Comparison of ENCODE assay signal across 8 mouse cellular contexts in the genomic region with DNA sequence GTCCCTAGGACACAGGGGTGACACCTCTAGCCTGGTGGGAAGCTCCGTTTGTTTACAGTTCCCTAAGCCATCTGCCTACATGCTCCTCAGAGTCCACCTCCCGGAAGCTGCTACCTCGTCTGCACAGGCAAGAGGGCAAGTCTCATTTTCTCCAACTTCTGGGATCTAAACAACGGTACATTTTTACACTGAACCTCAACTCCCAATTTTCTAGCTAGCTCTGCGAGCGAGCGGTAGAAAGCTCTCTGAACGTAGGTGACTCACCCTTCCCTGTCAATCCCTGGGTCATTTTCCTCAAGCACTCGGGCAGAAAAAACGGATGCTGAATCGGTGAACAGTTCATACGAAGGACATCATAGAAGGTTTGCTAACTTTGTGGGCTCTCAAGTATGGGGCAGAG.
DNase-seq lines count a peak whose midpoint lies in the region; ATAC-seq and TF ChIP-seq lines count a peak whose summit lies in the region.

No protein-coding gene starts in this region.

- no peak for TF ChIP-seq CTCF in C2C12 (IDR thresholded peaks at IDR 0.05; ENCODE audit: control insufficient read depth, insufficient read depth, insufficient read length)
- no peak for TF ChIP-seq CTCF in intestine, postnatal 0 days (IDR thresholded peaks at IDR 0.05; ENCODE audit: low read depth)

- H3K27ac ChIP-seq in heart, embryonic 11.5 days (ENCODE audit: low read depth, low read length) = peak overlapping the region; percentile 37
- no peak overlapping the region for H3K27ac ChIP-seq in intestine, postnatal 0 days (ENCODE audit: low read depth, low read length)

- H3K36me3 ChIP-seq in heart, embryonic 11.5 days (ENCODE audit: control insufficient read depth, insufficient read depth, low read length) = no peaks in the 10 kb centered on the region
- no peaks in the 10 kb centered on the region for H3K36me3 ChIP-seq in C2C12 (ENCODE audit: control insufficient read depth, insufficient read depth)
- no peaks in the 10 kb centered on the region for H3K36me3 ChIP-seq in intestine, postnatal 0 days (ENCODE audit: control insufficient read depth, insufficient read depth)

- no peaks in the 10 kb centered on the region for H3K79me3 ChIP-seq in C2C12 (ENCODE audit: low read depth)

- H3K9me3 ChIP-seq in heart, embryonic 11.5 days (replicated peaks; ENCODE audit: control insufficient read depth, low read length) = no peaks in the 10 kb centered on the region
- H3K9me3 ChIP-seq in intestine, postnatal 0 days (ENCODE audit: control insufficient read depth) = no peaks in the 10 kb centered on the region

- peak overlapping the region; percentile 38 for H3K4me2 ChIP-seq in heart, embryonic 11.5 days
- peak overlapping the region; percentile 22; the same call in 1 of the 2 replicates for H3K4me2 ChIP-seq in intestine, postnatal 0 days (replicated peaks; ENCODE audit: low read depth)

- 0 out of 2 replicates have a peak, but pooled peaks cover 3% of the 10 kb centered on the region for H3K27me3 ChIP-seq in heart, embryonic 11.5 days (ENCODE audit: control insufficient read depth, insufficient read depth, low read length)
- H3K27me3 ChIP-seq in C2C12 (ENCODE audit: control insufficient read depth, insufficient read depth, insufficient read length) = peaks cover 13% of the 10 kb centered on the region
- H3K27me3 ChIP-seq in intestine, postnatal 0 days (replicated peaks; ENCODE audit: control insufficient read depth, insufficient read depth, low read length) = no peaks in the 10 kb centered on the region

- no peak for DNase-seq in heart, postnatal 25 days (ENCODE audit: low spot score)
- DNase-seq in cerebellum, postnatal 36 days = peak; percentile 14 to 40
- DNase-seq in left cerebral cortex, postnatal 10 days (ENCODE audit: extremely low spot score in 1 of 2, low spot score in 2 of 2) = no peak
- no peak for DNase-seq in spleen, postnatal 14 days (ENCODE audit: low spot score in 2 of 2)
- DNase-seq in gastrocnemius, postnatal 36 days = no peak

- no peak overlapping the region for H3K4me3 ChIP-seq in heart, embryonic 11.5 days (ENCODE audit: low read depth, low read length)
- H3K4me3 ChIP-seq in C2C12 (ENCODE audit: insufficient read depth, poor library complexity, severe bottlenecking) = no peak overlapping the region
- no peak overlapping the region for H3K4me3 ChIP-seq in intestine, postnatal 0 days (ENCODE audit: low read depth, low read length)

- WGBS in heart, embryonic 11.5 days (ENCODE audit: insufficient replicate concordance) = 35% methylated on average over 12 of the region's 12 CpGs
- WGBS in intestine, postnatal 0 days = 35% methylated on average over 12 of the region's 12 CpGs

- peak overlapping the region; percentile 6 for H3ac ChIP-seq in C2C12 (ENCODE audit: control insufficient read depth, insufficient read length, low read depth)

- intact Hi-C loops in heart, postnatal 25 days (cut with DNase I) = loop anchor here (5.0 kb wide), 2 partner anchors 35 to 80 kb away; no protein-coding TSS in a partner anchor
- intact Hi-C loops in left cerebral cortex, postnatal 10 days (cut with DNase I) = no loop called here
- intact Hi-C loops in gastrocnemius, postnatal 36 days (cut with DNase I) = loop anchor here (5.0 kb wide), 1 partner anchor 120 kb away; a partner anchor contains a TSS

- H3K9ac ChIP-seq in heart, embryonic 11.5 days (ENCODE audit: low read depth, low read length) = no peak overlapping the region
- H3K9ac ChIP-seq in intestine, postnatal 0 days (ENCODE audit: low read depth, low read length) = no peak overlapping the region

- H3K4me1 ChIP-seq in heart, embryonic 11.5 days (ENCODE audit: control insufficient read depth, insufficient read depth, low read length) = peaks cover 24% of the 10 kb centered on the region
- no peaks in the 10 kb centered on the region for H3K4me1 ChIP-seq in intestine, postnatal 0 days (replicated peaks; ENCODE audit: control insufficient read depth, insufficient read depth, low read length)

- no peaks in the 10 kb centered on the region for H3K79me2 ChIP-seq in C2C12 (ENCODE audit: control insufficient read depth, insufficient read depth)

- ATAC-seq in heart, embryonic 11.5 days (replicated peaks; ENCODE audit: insufficient number of reproducible peaks, low FRiP score, low TSS enrichment) = no peak
- ATAC-seq in intestine, postnatal 0 days = no peak

TF ChIP-seq in C2C12, 6 proteins besides CTCF, POLR2A, EP300 and RAD21:
- TF ChIP-seq FOSL1 (IDR thresholded peaks at IDR 0.05; ENCODE audit: insufficient read depth, low read length, poor library complexity, severe bottlenecking) = no peak
- TF ChIP-seq USF1 (IDR thresholded peaks at IDR 0.05; ENCODE audit: low read depth) = no peak
- no peak for TF ChIP-seq CEBPB (IDR thresholded peaks at IDR 0.05; ENCODE audit: low read depth)
- TF ChIP-seq MYOG (IDR thresholded peaks at IDR 0.05; ENCODE audit: control insufficient read depth, extremely low read depth, insufficient read length) = no peak
- no peak for TF ChIP-seq MAX (IDR thresholded peaks at IDR 0.05)
- TF ChIP-seq MYOD1 (IDR thresholded peaks at IDR 0.05; ENCODE audit: control insufficient read depth, insufficient read length, low read depth) = no peak

Comparison
In these comparisons a context has a peak if more than half of its experiments do, and no peak if none do; other contexts are left out.
1. DNase-seq: peak in cerebellum, postnatal 36 days (2 of 2); none in heart, postnatal 25 days (single experiment), left cerebral cortex, postnatal 10 days (0 of 2), spleen, postnatal 14 days (0 of 2) and gastrocnemius, postnatal 36 days (0 of 2).